Mouse (Mus musculus) CH12.LX (cell line): ENCODE results near the gene Ubl3. TPM values are rescaled to one million over a fixed set of nuclear protein-coding genes. Genes with fewer than 3 reads are reported as not detected.

ENCODE experiments used
- DNase-seq: peaks from one replicate; pipeline ENCODE4 v3.0.0-alpha.2; 2013; ENCODE audit errors: extremely low read depth
- H3K27ac ChIP-seq: 2 replicates; pipeline ENCODE4 v1.5.1; 2012; ENCODE audit warnings: low read depth, mild to moderate bottlenecking, control low read depth, moderate library complexity; ENCODE audit not compliant: insufficient read depth
- H3K27me3 ChIP-seq: replicated peaks from 2 replicates; pipeline ENCODE3; 2012; ENCODE audit warnings: inconsistent platforms
- H3K36me3 ChIP-seq, 2 experiments: replicated peaks in 1 of 2; 2 replicates each; pipeline versions ENCODE3 to v1.6.1; 2012; ENCODE audit warnings: inconsistent platforms in 1 of 2, low read length in 1 of 2, mild to moderate bottlenecking in 1 of 2, mixed read lengths in 1 of 2, moderate library complexity in 1 of 2; ENCODE audit not compliant: control insufficient read depth in 1 of 2, insufficient read depth in 1 of 2
- H3K4me1 ChIP-seq, 2 experiments: 2 replicates each; pipeline ENCODE4 v1.6.1; 2012; ENCODE audit warnings: inconsistent platforms in 1 of 2, moderate library complexity in 1 of 2; ENCODE audit not compliant: insufficient read depth in 2 of 2, control insufficient read depth in 1 of 2
- H3K4me2 ChIP-seq: 2 replicates; pipeline ENCODE4 v1.6.1; 2012; ENCODE audit warnings: low read depth, mild to moderate bottlenecking, control low read depth; ENCODE audit not compliant: poor library complexity, insufficient read depth, severe bottlenecking
- H3K4me3 ChIP-seq, 3 experiments: fragments of 150-350 bp in 1 of 3; sonication (generic) in 1 of 3; replicated peaks in 1 of 3; 2 replicates each; pipeline versions ENCODE3 to v1.5.1; 2011 to 2012; ENCODE audit warnings: low read depth in 2 of 3, low read length in 2 of 3, mild to moderate bottlenecking in 2 of 3, moderate library complexity in 2 of 3, control low read depth in 1 of 3, improper control_type of control experiment in 1 of 3, inconsistent platforms in 1 of 3, mixed read lengths in 1 of 3; ENCODE audit not compliant: poor library complexity in 1 of 3
- H3K79me2 ChIP-seq: replicated peaks from 2 replicates; pipeline ENCODE4 v1.6.1; 2012; ENCODE audit warnings: mild to moderate bottlenecking, moderate library complexity; ENCODE audit not compliant: control insufficient read depth, poor library complexity, insufficient read depth, severe bottlenecking; ENCODE audit errors: extremely low read depth
- H3K9ac ChIP-seq: 2 replicates; pipeline ENCODE4 v1.6.1; 2012; ENCODE audit warnings: low read depth, mild to moderate bottlenecking, control low read depth, moderate library complexity; ENCODE audit not compliant: insufficient read depth
- H3K9me3 ChIP-seq: replicated peaks from 2 replicates; pipeline ENCODE3; 2012; ENCODE audit warnings: low read length, inconsistent platforms, mixed read lengths
- BHLHE40 ChIP-seq: IDR thresholded peaks from 2 replicates; pipeline ENCODE4 v1.6.1; 2011; ENCODE audit warnings: mild to moderate bottlenecking, low read depth, low read length, improper control_type of control experiment
- CHD1 ChIP-seq: IDR thresholded peaks from 2 replicates; pipeline ENCODE4 v1.6.1; 2012; ENCODE audit warnings: low read depth, low read length, improper control_type of control experiment, inconsistent platforms
- CHD2 ChIP-seq: IDR thresholded peaks from 2 replicates; pipeline ENCODE4 v1.6.1; 2011; ENCODE audit warnings: low read length, improper control_type of control experiment
- CTCF ChIP-seq, 2 experiments: IDR thresholded peaks in 1 of 2; conservative IDR thresholded peaks in 1 of 2; 2 replicates each; pipeline ENCODE4 v1.5.1; 2011 to 2012; ENCODE audit warnings: low read depth in 2 of 2, low read length in 2 of 2, improper control_type of control experiment in 1 of 2, inconsistent platforms in 1 of 2, mild to moderate bottlenecking in 1 of 2, moderate library complexity in 1 of 2
- E2F4 ChIP-seq: IDR thresholded peaks from 2 replicates; pipeline ENCODE4 v1.6.1; 2011; ENCODE audit warnings: low read depth, low read length, improper control_type of control experiment; ENCODE audit not compliant: insufficient replicate concordance
- ELF1 ChIP-seq: IDR thresholded peaks from 2 replicates; pipeline ENCODE4 v1.6.1; 2014; ENCODE audit warnings: low read depth, mild to moderate bottlenecking, inconsistent platforms, low read length, improper control_type of control experiment
- EP300 ChIP-seq: IDR thresholded peaks from 2 replicates; pipeline ENCODE4 v1.6.1; 2011; ENCODE audit warnings: low read length, improper control_type of control experiment
- ETS1 ChIP-seq: conservative IDR thresholded peaks from 2 replicates; pipeline ENCODE4 v1.6.1; 2012; ENCODE audit warnings: low read depth, mild to moderate bottlenecking, inconsistent platforms, low read length, improper control_type of control experiment, moderate library complexity
- GABPA ChIP-seq: IDR thresholded peaks from 2 replicates; pipeline ENCODE4 v1.6.1; 2012; ENCODE audit warnings: low read depth, low read length, improper control_type of control experiment, inconsistent platforms; ENCODE audit not compliant: insufficient replicate concordance
- HCFC1 ChIP-seq: IDR thresholded peaks from 2 replicates; pipeline ENCODE4 v1.6.1; 2012; ENCODE audit warnings: low read depth, mild to moderate bottlenecking, inconsistent platforms, low read length, improper control_type of control experiment
- IRF4 ChIP-seq: IDR thresholded peaks from 2 replicates; pipeline ENCODE4 v1.6.1; 2014; ENCODE audit warnings: low read depth, mild to moderate bottlenecking, inconsistent platforms, low read length, improper control_type of control experiment
- JUN ChIP-seq: IDR thresholded peaks from 2 replicates; pipeline ENCODE4 v1.6.1; 2011; ENCODE audit warnings: low read depth, mild to moderate bottlenecking, low read length, improper control_type of control experiment, moderate library complexity; ENCODE audit not compliant: insufficient read depth
- JUND ChIP-seq: conservative IDR thresholded peaks from 2 replicates; pipeline ENCODE4 v1.6.1; 2011; ENCODE audit warnings: low read depth, low read length, improper control_type of control experiment
- KAT2A ChIP-seq: IDR thresholded peaks from 2 replicates; pipeline ENCODE4 v1.6.1; 2012; ENCODE audit warnings: low read length, improper control_type of control experiment, inconsistent platforms; ENCODE audit not compliant: insufficient replicate concordance
- MAFK ChIP-seq: IDR thresholded peaks from 2 replicates; pipeline ENCODE4 v1.6.1; 2011; ENCODE audit warnings: low read length, improper control_type of control experiment; ENCODE audit not compliant: insufficient replicate concordance
- MAX ChIP-seq: IDR thresholded peaks from 2 replicates; pipeline ENCODE4 v1.6.1; 2011; ENCODE audit warnings: low read length, improper control_type of control experiment
- MAZ ChIP-seq: IDR thresholded peaks from 2 replicates; pipeline ENCODE4 v1.6.1; 2012; ENCODE audit warnings: low read depth, mild to moderate bottlenecking, inconsistent platforms, low read length, improper control_type of control experiment, moderate library complexity
- MEF2A ChIP-seq: IDR thresholded peaks from 2 replicates; pipeline ENCODE4 v1.6.1; 2014; ENCODE audit warnings: low read depth, mild to moderate bottlenecking, inconsistent platforms, low read length, improper control_type of control experiment, borderline replicate concordance
- MXI1 ChIP-seq: IDR thresholded peaks from 2 replicates; pipeline ENCODE4 v1.6.1; 2011; ENCODE audit warnings: mild to moderate bottlenecking, low read depth, low read length, improper control_type of control experiment
- MYC ChIP-seq: IDR thresholded peaks from 2 replicates; pipeline ENCODE4 v1.6.1; 2011; ENCODE audit warnings: low read depth, mild to moderate bottlenecking, improper control_type of control experiment, low read length
- NELFE ChIP-seq: IDR thresholded peaks from 2 replicates; pipeline ENCODE4 v1.6.1; 2011; ENCODE audit warnings: low read depth, low read length, improper control_type of control experiment
- NRF1 ChIP-seq: IDR thresholded peaks from 2 replicates; pipeline ENCODE4 v1.6.1; 2014; ENCODE audit warnings: low read depth, mild to moderate bottlenecking, inconsistent platforms, low read length, improper control_type of control experiment, moderate library complexity
- PAX5 ChIP-seq: IDR thresholded peaks from 2 replicates; pipeline ENCODE4 v1.6.1; 2012; ENCODE audit warnings: low read length, inconsistent platforms, mixed read lengths
- POLR2A ChIP-seq: IDR thresholded peaks from 2 replicates; pipeline ENCODE4 v1.6.1; 2011; ENCODE audit warnings: low read depth, mild to moderate bottlenecking, improper control_type of control experiment, low read length
- POLR2AphosphoS2 ChIP-seq: IDR thresholded peaks from 2 replicates; pipeline ENCODE4 v1.6.1; 2011; ENCODE audit warnings: low read depth, low read length, improper control_type of control experiment
- RAD21 ChIP-seq: IDR thresholded peaks from 2 replicates; pipeline ENCODE4 v1.6.1; 2011; ENCODE audit warnings: low read depth, mild to moderate bottlenecking, low read length, improper control_type of control experiment, moderate library complexity
- RCOR1 ChIP-seq: conservative IDR thresholded peaks from 2 replicates; pipeline ENCODE4 v1.6.1; 2012; ENCODE audit warnings: low read depth, mild to moderate bottlenecking, inconsistent platforms, low read length, improper control_type of control experiment
- SIN3A ChIP-seq: IDR thresholded peaks from 2 replicates; pipeline ENCODE4 v1.6.1; 2012; ENCODE audit warnings: low read length, improper control_type of control experiment, inconsistent platforms
- SMC3 ChIP-seq: IDR thresholded peaks from 2 replicates; pipeline ENCODE4 v1.6.1; 2011; ENCODE audit warnings: low read depth, low read length, improper control_type of control experiment
- TBP ChIP-seq: conservative IDR thresholded peaks from 2 replicates; pipeline ENCODE4 v1.6.1; 2011; ENCODE audit warnings: low read depth, low read length, improper control_type of control experiment
- TCF12 ChIP-seq: IDR thresholded peaks from 2 replicates; pipeline ENCODE4 v1.6.1; 2014; ENCODE audit warnings: low read depth, mild to moderate bottlenecking, inconsistent platforms, low read length, improper control_type of control experiment
- UBTF ChIP-seq: IDR thresholded peaks from 2 replicates; pipeline ENCODE4 v1.6.1; 2012; ENCODE audit warnings: low read depth, mild to moderate bottlenecking, inconsistent platforms, low read length, improper control_type of control experiment, moderate library complexity
- USF1 ChIP-seq: IDR thresholded peaks from 2 replicates; pipeline ENCODE4 v1.6.1; 2014; ENCODE audit warnings: low read depth, mild to moderate bottlenecking, inconsistent platforms, low read length, improper control_type of control experiment
- USF2 ChIP-seq: conservative IDR thresholded peaks from 2 replicates; pipeline ENCODE4 v1.6.1; 2011; ENCODE audit warnings: low read depth, low read length, improper control_type of control experiment
- ZC3H11A ChIP-seq: IDR thresholded peaks from 2 replicates; pipeline ENCODE4 v1.6.1; 2012; ENCODE audit warnings: low read depth, mild to moderate bottlenecking, inconsistent platforms, low read length, improper control_type of control experiment
- ZKSCAN1 ChIP-seq: IDR thresholded peaks from 2 replicates; pipeline ENCODE4 v1.6.1; 2012; ENCODE audit warnings: low read depth, inconsistent platforms, low read length, improper control_type of control experiment, borderline replicate concordance
- ZMIZ1 ChIP-seq: IDR thresholded peaks from 2 replicates; pipeline ENCODE4 v1.6.1; 2012; ENCODE audit warnings: low read depth, mild to moderate bottlenecking, inconsistent platforms, low read length, improper control_type of control experiment
- ZNF384 ChIP-seq: IDR thresholded peaks from 2 replicates; pipeline ENCODE4 v1.6.1; 2012; ENCODE audit warnings: low read depth, low read length, improper control_type of control experiment, inconsistent platforms
- dilution Hi-C: fragments of 300-500 bp; cut with MboI; formaldehyde crosslinking; loops from 2 replicates; pipeline ENCODE4 v1.14.3; 2020; ENCODE audit warnings: low sequenced_read_pairs; ENCODE audit not compliant: extremely low pct_unique_long_range_greater_than_20kb, extremely low pct_ligation_motif_present
- in situ Hi-C: fragments of 300-500 bp; cut with MboI; formaldehyde crosslinking; loops from 3 replicates; pipeline ENCODE4 v1.14.3; 2019; ENCODE audit warnings: low sequenced_read_pairs, low pct_ligation_motif_present, low pct_unique_long_range_greater_than_20kb, mixed read lengths
- polyA plus RNA-seq: library from polyadenylated mRNA; unstranded; fragments of >175 nt; gene quantifications from 2 replicates; pipeline ENCODE4 v1.2.1, GENCODE M21; 2012; ENCODE audit warnings: low read depth; ENCODE audit not compliant: insufficient read length
- total RNA-seq, 2 experiments: library from RNA; depleted of rRNA; stranded (reverse); fragments of 300-350 nt in 1 of 2; fragments of >200 nt in 1 of 2; gene quantifications; 2 replicates each; pipeline ENCODE4 v1.2.3; 2012 to 2014

Ubl3 gene
- total and polyA plus RNA-seq, 3 experiments, result 46.9 to 83.3 (median 81.8) TPM

GRCm38 (mm10) chr5:148595459-148595751, 42.8 kb upstream of the Ubl3 start:
- peaks cover 9% of the 10 kb centered on the region for H3K9me3 ChIP-seq
- H3K36me3 ChIP-seq, result no peaks in the 10 kb centered on the region
- TF ChIP-seq SIN3A (no peak), BHLHE40 (no peak), POLR2AphosphoS2 (no peak), TCF12 (no peak), NELFE (no peak), ELF1 (peak; percentile 72), MAFK (no peak), HCFC1 (no peak), UBTF (no peak), MXI1 (no peak), ZMIZ1 (no peak), MAZ (no peak), SMC3 (no peak), ZNF384 (peak; percentile 84), KAT2A (no peak), JUND (no peak), POLR2A (no peak), CHD1 (no peak), EP300 (peak; percentile 71), RAD21 (no peak; the same call in none of the 2 replicates), USF2 (no peak), ZC3H11A (no peak), CTCF (conservative IDR thresholded peaks at IDR 0.05 in 1 of 2, IDR thresholded peaks at IDR 0.05 in 1 of 2; ENCODE audit: low read depth in 2 of 2, low read length in 2 of 2) (no peak), USF1 (no peak), IRF4 (peak; percentile 68; the same call in 1 of the 2 replicates), ZKSCAN1 (no peak), GABPA (no peak), TBP (no peak), JUN (no peak), MAX (no peak), CHD2 (no peak), PAX5 (no peak), RCOR1 (no peak), NRF1 (no peak), MEF2A (no peak), ETS1 (peak; percentile 27; the same call in 1 of the 2 replicates), MYC (no peak), E2F4 (no peak)
- TF ChIP-seq, all 38 proteins: peak for 5
- Histone ChIP-seq H3K4me1 (peaks cover 5 to 55% of the 10 kb centered on the region in 2 experiments), H3K9ac (no peak overlapping the region), H3K79me2 (no peaks in the 10 kb centered on the region), H3K27ac (no peak overlapping the region), H3K4me2 (no peak overlapping the region), H3K27me3 (no peaks in the 10 kb centered on the region), H3K4me3 (no peak overlapping the region)
- dilution Hi-C loops (no loop called here), in situ Hi-C loops (no loop called here)
- peak; percentile 43 for DNase-seq
